Mouse (Mus musculus): ENCODE measurements around the gene Milr1. TPM values are rescaled to one million over a fixed set of nuclear protein-coding genes. Genes with fewer than 3 reads are reported as not detected.
A peak's percentile ranks its signal among the peaks of the same experiment; 100 is the strongest.
"Not testable (repeated sequence)": the region's sequence is repeated elsewhere in the genome, so short reads cannot be mapped to it uniquely, and the experiment has no call there.

Gene Milr1
- polyA plus RNA-seq, 1 experiment: 19.9 TPM

DNA sequence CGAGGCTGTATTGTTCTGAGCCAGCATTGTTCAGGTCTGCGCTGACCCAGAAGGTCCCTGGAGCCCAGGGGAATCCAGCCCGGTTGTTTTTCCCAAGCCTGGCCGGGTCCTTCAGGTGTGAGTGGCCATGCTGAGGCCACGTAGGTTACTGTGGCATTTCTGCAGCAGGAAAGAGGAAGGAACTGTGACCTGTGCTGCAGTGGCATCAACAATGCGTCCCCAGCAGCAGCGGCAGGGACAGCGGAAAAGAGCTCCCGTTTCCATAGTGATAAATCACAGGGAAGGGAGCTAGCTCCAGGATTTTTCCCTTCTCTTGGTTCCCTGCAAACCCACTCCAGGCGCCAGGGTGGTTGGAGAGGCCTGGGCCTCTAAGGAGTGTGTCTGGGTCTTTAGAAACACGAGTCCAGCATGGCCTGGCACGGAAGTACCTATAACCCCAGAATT lies 13.8 kb upstream of the Milr1 start:
- no peaks in the 10 kb centered on the region for H3K79me2 ChIP-seq (ENCODE audit: control insufficient read depth, insufficient read depth)
- H3K79me3 ChIP-seq (ENCODE audit: low read depth): no peaks in the 10 kb centered on the region
- no peaks in the 10 kb centered on the region for H3K36me3 ChIP-seq (ENCODE audit: control insufficient read depth, insufficient read depth)
- H3K27me3 ChIP-seq (ENCODE audit: control insufficient read depth, insufficient read depth, insufficient read length): no peaks in the 10 kb centered on the region
- TF ChIP-seq FOSL1 (IDR thresholded peaks at IDR 0.05; ENCODE audit: insufficient read depth, low read length, poor library complexity, severe bottlenecking) (no peak), MYOG (IDR thresholded peaks at IDR 0.05; ENCODE audit: control insufficient read depth, extremely low read depth, insufficient read length) (no peak), USF1 (IDR thresholded peaks at IDR 0.05; ENCODE audit: low read depth) (no peak), MYOD1 (IDR thresholded peaks at IDR 0.05; ENCODE audit: control insufficient read depth, insufficient read length, low read depth) (no peak), CTCF (IDR thresholded peaks at IDR 0.05; ENCODE audit: control insufficient read depth, insufficient read depth, insufficient read length) (no peak), MAX (IDR thresholded peaks at IDR 0.05) (no peak), CEBPB (IDR thresholded peaks at IDR 0.05; ENCODE audit: low read depth) (no peak)
- H3K4me3 ChIP-seq (ENCODE audit: insufficient read depth, poor library complexity, severe bottlenecking): no peak overlapping the region
- no peak overlapping the region for H3ac ChIP-seq (ENCODE audit: control insufficient read depth, insufficient read length, low read depth)

DNA sequence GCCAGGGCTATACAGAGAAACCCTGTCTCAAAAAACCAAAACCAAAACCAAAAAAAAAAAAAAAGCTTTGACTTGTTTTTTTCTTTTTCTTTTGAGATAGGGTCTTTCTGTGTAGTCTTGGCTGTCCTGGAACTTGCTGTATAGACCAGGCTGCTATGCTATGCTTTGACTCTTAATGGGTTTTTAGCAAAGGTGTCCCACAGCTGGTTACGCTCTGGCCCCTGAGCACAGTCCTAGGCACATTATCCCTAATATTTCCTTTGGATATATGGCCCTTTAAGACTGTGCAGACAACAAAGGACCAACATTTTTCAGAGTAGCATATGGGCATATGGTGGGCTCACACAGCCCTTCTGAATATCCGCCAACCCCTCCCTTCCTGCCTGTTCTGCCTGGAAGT lies 11.9 kb upstream of the Milr1 start:
- Histone ChIP-seq H3K4me3 (ENCODE audit: insufficient read depth, poor library complexity, severe bottlenecking) (no peak overlapping the region), H3ac (ENCODE audit: control insufficient read depth, insufficient read length, low read depth) (no peak overlapping the region), H3K27me3 (ENCODE audit: control insufficient read depth, insufficient read depth, insufficient read length) (no peaks in the 10 kb centered on the region), H3K79me3 (ENCODE audit: low read depth) (no peaks in the 10 kb centered on the region), H3K79me2 (ENCODE audit: control insufficient read depth, insufficient read depth) (no peaks in the 10 kb centered on the region), H3K36me3 (ENCODE audit: control insufficient read depth, insufficient read depth) (no peaks in the 10 kb centered on the region)
- TF ChIP-seq CTCF (IDR thresholded peaks at IDR 0.05; ENCODE audit: control insufficient read depth, insufficient read depth, insufficient read length) (no peak), USF1 (IDR thresholded peaks at IDR 0.05; ENCODE audit: low read depth) (no peak), MYOG (IDR thresholded peaks at IDR 0.05; ENCODE audit: control insufficient read depth, extremely low read depth, insufficient read length) (no peak), MAX (IDR thresholded peaks at IDR 0.05) (no peak), FOSL1 (IDR thresholded peaks at IDR 0.05; ENCODE audit: insufficient read depth, low read length, poor library complexity, severe bottlenecking) (no peak)

DNA sequence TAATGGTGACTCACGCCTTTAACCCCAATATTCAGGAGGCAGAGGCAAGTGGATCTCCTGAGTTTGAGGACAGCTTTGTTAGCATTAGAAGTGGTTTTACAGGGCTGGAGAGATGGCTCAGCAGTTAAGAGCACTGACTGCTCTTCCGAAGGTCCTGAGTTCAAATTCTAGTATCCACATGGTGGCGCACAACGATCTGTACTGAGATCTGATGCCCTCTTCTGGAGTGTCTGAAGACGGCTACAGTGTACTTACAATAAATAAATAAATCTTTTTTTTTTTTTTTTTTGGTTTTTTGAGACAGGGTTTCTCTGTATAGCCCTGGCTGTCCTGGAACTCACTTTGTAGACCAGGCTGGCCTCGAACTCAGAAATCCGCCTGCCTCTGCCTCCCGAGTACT lies 10.3 kb upstream of the Milr1 start:
- H3K27me3 ChIP-seq (ENCODE audit: control insufficient read depth, insufficient read depth, insufficient read length); H3K36me3 ChIP-seq (ENCODE audit: control insufficient read depth, insufficient read depth); H3ac ChIP-seq (ENCODE audit: control insufficient read depth, insufficient read length, low read depth); H3K79me2 ChIP-seq (ENCODE audit: control insufficient read depth, insufficient read depth); H3K79me3 ChIP-seq (ENCODE audit: low read depth); H3K4me3 ChIP-seq (ENCODE audit: insufficient read depth, poor library complexity, severe bottlenecking): not testable (repeated sequence)

DNA sequence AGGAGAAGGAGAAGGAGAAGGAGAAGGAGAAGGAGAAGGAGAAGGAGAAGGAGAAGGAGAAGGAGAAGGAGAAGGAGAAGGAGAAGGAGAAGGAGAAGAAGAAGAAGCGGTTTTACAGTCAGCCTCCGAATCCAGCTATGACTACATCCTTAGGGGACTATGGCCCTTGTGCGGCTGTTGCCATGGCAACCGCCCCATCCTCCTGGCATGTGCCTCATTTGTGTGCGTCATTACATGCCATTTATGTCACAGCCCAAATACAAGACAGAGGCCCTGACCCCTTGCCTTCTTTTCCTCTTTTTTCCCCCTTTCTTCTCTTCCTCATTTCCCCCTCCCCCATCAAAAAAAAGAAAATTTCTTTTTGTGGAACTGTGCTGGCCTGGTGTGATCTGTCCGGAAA lies 9.8 kb upstream of the Milr1 start:
- TF ChIP-seq MAX (IDR thresholded peaks at IDR 0.05) (no peak), MYOG (IDR thresholded peaks at IDR 0.05; ENCODE audit: control insufficient read depth, extremely low read depth, insufficient read length) (no peak), MYOD1 (IDR thresholded peaks at IDR 0.05; ENCODE audit: control insufficient read depth, insufficient read length, low read depth) (no peak), CTCF (IDR thresholded peaks at IDR 0.05; ENCODE audit: control insufficient read depth, insufficient read depth, insufficient read length) (no peak)
- Histone ChIP-seq H3K4me3 (ENCODE audit: insufficient read depth, poor library complexity, severe bottlenecking) (no peak overlapping the region), H3ac (ENCODE audit: control insufficient read depth, insufficient read length, low read depth) (no peak overlapping the region), H3K36me3 (ENCODE audit: control insufficient read depth, insufficient read depth) (no peaks in the 10 kb centered on the region), H3K27me3 (ENCODE audit: control insufficient read depth, insufficient read depth, insufficient read length) (no peaks in the 10 kb centered on the region), H3K79me2 (ENCODE audit: control insufficient read depth, insufficient read depth) (no peaks in the 10 kb centered on the region), H3K79me3 (ENCODE audit: low read depth) (no peaks in the 10 kb centered on the region)

DNA sequence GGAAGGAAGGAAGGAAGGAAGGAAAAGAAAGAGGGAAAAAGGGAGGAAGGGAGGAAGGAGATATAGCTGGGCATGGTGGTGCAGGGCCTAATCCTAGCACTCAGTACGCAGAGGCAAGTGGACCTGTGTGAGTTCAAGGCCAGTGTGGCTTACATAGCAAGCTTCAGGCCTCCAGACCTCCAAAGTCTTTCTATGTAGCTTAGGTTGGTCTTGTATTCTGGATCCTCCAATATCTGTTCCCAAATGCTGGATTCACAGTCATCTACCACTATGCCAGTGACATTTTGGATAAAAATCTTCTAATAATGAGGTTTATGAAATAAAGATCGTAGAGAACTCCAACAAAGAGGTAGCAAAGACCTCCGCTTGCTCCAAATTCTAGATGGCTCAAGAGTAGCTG lies 9.2 kb upstream of the Milr1 start:
- no peak for TF ChIP-seq USF1 (IDR thresholded peaks at IDR 0.05; ENCODE audit: low read depth)
- TF ChIP-seq CTCF (IDR thresholded peaks at IDR 0.05; ENCODE audit: control insufficient read depth, insufficient read depth, insufficient read length): no peak
- TF ChIP-seq MYOD1 (IDR thresholded peaks at IDR 0.05; ENCODE audit: control insufficient read depth, insufficient read length, low read depth): no peak
- TF ChIP-seq CEBPB (IDR thresholded peaks at IDR 0.05; ENCODE audit: low read depth): no peak
- TF ChIP-seq FOSL1 (IDR thresholded peaks at IDR 0.05; ENCODE audit: insufficient read depth, low read length, poor library complexity, severe bottlenecking): no peak
- TF ChIP-seq MAX (IDR thresholded peaks at IDR 0.05): no peak
- no peak for TF ChIP-seq MYOG (IDR thresholded peaks at IDR 0.05; ENCODE audit: control insufficient read depth, extremely low read depth, insufficient read length)
- Histone ChIP-seq H3K27me3 (ENCODE audit: control insufficient read depth, insufficient read depth, insufficient read length) (no peaks in the 10 kb centered on the region), H3ac (ENCODE audit: control insufficient read depth, insufficient read length, low read depth) (peak overlapping the region; percentile 23), H3K79me3 (ENCODE audit: low read depth) (no peaks in the 10 kb centered on the region), H3K79me2 (ENCODE audit: control insufficient read depth, insufficient read depth) (no peaks in the 10 kb centered on the region), H3K36me3 (ENCODE audit: control insufficient read depth, insufficient read depth) (no peaks in the 10 kb centered on the region), H3K4me3 (ENCODE audit: insufficient read depth, poor library complexity, severe bottlenecking) (no peak overlapping the region)

DNA sequence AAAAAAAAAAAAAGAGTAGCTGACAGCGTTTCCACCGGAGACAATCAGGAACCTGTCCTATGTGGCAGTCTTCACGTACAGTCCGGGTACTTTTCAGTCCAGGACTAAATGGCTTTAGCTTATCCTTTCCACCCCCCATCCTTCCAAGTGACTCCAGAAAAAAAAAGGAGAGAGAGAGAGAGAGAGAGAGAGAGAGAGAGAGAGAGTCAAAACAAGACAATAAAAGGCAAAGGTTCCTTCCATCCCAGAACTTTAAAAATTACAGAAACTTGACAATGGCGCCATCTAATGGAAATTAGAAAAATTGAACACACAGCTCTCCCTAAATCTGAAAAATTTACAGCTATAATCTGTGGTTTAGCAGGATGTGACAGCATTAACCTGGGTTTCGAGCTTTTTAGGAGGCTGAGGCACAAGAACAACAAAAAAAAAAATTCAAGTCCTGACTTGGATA lies 8.6 kb upstream of the Milr1 start:
- Histone ChIP-seq H3ac (ENCODE audit: control insufficient read depth, insufficient read length, low read depth) (no peak overlapping the region), H3K79me3 (ENCODE audit: low read depth) (no peaks in the 10 kb centered on the region), H3K4me3 (ENCODE audit: insufficient read depth, poor library complexity, severe bottlenecking) (no peak overlapping the region), H3K27me3 (ENCODE audit: control insufficient read depth, insufficient read depth, insufficient read length) (no peaks in the 10 kb centered on the region), H3K79me2 (ENCODE audit: control insufficient read depth, insufficient read depth) (no peaks in the 10 kb centered on the region), H3K36me3 (ENCODE audit: control insufficient read depth, insufficient read depth) (no peaks in the 10 kb centered on the region)
- TF ChIP-seq MAX (IDR thresholded peaks at IDR 0.05): no peak
- TF ChIP-seq CEBPB (IDR thresholded peaks at IDR 0.05; ENCODE audit: low read depth): no peak
- TF ChIP-seq USF1 (IDR thresholded peaks at IDR 0.05; ENCODE audit: low read depth): no peak
- TF ChIP-seq MYOG (IDR thresholded peaks at IDR 0.05; ENCODE audit: control insufficient read depth, extremely low read depth, insufficient read length): no peak
- TF ChIP-seq MYOD1 (IDR thresholded peaks at IDR 0.05; ENCODE audit: control insufficient read depth, insufficient read length, low read depth): no peak
- no peak for TF ChIP-seq CTCF (IDR thresholded peaks at IDR 0.05; ENCODE audit: control insufficient read depth, insufficient read depth, insufficient read length)
- TF ChIP-seq FOSL1 (IDR thresholded peaks at IDR 0.05; ENCODE audit: insufficient read depth, low read length, poor library complexity, severe bottlenecking): no peak
